Mouse (Mus musculus): ENCODE data around the gene Amfr. TPM values are rescaled to one million over a fixed set of nuclear protein-coding genes. Genes with fewer than 3 reads are reported as not detected.

The Amfr gene
- total and polyA plus RNA-seq, 3 experiments, result 80.1 to 292 (median 90.0) TPM

DNA sequence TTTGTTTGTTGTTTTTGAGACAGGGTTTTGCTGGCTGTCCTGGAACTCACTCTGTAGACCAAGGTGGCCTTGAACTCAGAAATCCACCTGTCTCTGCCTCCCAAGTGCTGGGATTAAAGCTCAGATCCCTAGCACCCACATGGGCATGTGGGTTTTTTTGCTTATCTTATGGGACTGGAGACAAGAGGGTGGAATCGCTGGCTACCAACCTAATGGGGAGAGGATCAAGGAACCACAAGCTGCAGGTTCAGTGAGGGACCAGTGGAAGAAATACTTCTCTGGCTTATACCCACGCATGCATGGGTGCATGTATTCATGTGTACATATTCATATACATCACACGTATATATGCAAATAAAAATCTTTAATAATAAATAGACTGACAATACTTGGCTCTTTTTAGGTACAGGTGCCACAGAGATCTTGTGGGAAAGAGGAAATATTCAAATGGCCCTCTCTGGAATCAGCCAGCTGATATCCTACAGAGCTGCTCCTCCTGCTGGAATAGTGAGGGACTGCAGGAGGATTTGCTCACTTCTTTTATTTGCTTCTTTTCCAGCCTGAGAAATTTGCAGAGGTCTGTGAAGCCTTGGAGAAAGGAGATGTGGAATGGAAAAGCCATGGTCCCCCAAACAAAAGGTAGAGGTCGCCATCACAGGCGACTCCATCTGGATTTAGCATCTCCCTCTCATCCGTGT, 44.7 kb upstream of the Amfr start (continued):
- TF ChIP-seq CHD1 (IDR thresholded peaks at IDR 0.05; ENCODE audit: low read depth, low read length), result no peak
- TF ChIP-seq MXI1 (IDR thresholded peaks at IDR 0.05; ENCODE audit: low read depth, low read length), result no peak
- no peak for TF ChIP-seq SIN3A (IDR thresholded peaks at IDR 0.05; ENCODE audit: low read length)
- TF ChIP-seq MYB (IDR thresholded peaks at IDR 0.05; ENCODE audit: low read depth, low read length), result no peak

GRCm38 (mm10) chr8:94052696-94053095, 40.1 kb upstream of the Amfr start:
- H3K4me3 ChIP-seq (ENCODE audit: control insufficient read depth in 1 of 2, insufficient read depth in 1 of 2, low read depth in 2 of 2, low read length in 2 of 2), result no peak overlapping the region
- no peak overlapping the region for H3K27ac ChIP-seq (ENCODE audit: control insufficient read depth, low read depth, low read length)
- H3K36me3 ChIP-seq (ENCODE audit: control insufficient read depth in 1 of 2, insufficient read depth in 2 of 2, low read length in 2 of 2), result peaks cover 0 to 9% of the 10 kb centered on the region in 2 experiments; a peak in 2 of 4 replicates
- DNase-seq (ENCODE audit: low read depth, low spot score), result no peak
- H3K9me3 ChIP-seq (replicated peaks; ENCODE audit: insufficient read depth, low read length), result no peaks in the 10 kb centered on the region
- H3K79me2 ChIP-seq (ENCODE audit: control insufficient read depth, insufficient read depth, low read length, poor library complexity), result no peaks in the 10 kb centered on the region; the same call in 1 of the 2 replicates
- no peak overlapping the region for H3K9ac ChIP-seq (ENCODE audit: control insufficient read depth, low read depth, low read length, poor library complexity, severe bottlenecking)
- no peaks in the 10 kb centered on the region for H3K27me3 ChIP-seq (ENCODE audit: control insufficient read depth in 1 of 2, insufficient read depth in 2 of 2, low read length in 2 of 2)
- H3K4me1 ChIP-seq (ENCODE audit: control insufficient read depth in 1 of 2, insufficient read depth in 2 of 2, low read length in 2 of 2), result no peaks in the 10 kb centered on the region
- no peak for TF ChIP-seq NRF1 (IDR thresholded peaks at IDR 0.05; ENCODE audit: insufficient read depth, low read depth, low read length, poor library complexity, severe bottlenecking)
- TF ChIP-seq TAL1 (IDR thresholded peaks at IDR 0.05; ENCODE audit: low read length), result no peak

DNA sequence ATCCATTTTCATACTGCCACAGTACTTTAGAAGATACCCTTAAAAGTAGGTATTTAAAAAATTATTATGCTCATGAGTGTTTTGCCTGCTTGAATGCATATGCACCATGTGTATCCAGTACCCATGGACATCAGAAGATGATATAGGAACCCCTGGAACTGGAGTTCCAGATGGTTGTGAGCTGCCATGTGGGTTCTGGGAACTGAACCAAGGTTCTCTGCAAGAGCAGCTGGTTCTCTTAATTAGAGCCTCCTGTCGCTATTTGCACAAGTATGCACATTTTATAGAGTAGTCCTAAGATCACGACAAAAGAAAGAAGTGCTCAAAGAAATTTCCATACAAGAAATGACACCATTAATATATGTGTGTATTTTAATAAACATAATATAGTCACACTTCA, 35.2 kb upstream of the Amfr start:
- H3K4me3 ChIP-seq (ENCODE audit: control insufficient read depth in 1 of 2, insufficient read depth in 1 of 2, low read depth in 2 of 2, low read length in 2 of 2), result no peak overlapping the region
- DNase-seq (ENCODE audit: low read depth, low spot score), result no peak
- peaks cover 0 to 2% of the 10 kb centered on the region in 2 experiments; a peak in 1 of 4 replicates for H3K36me3 ChIP-seq (ENCODE audit: control insufficient read depth in 1 of 2, insufficient read depth in 2 of 2, low read length in 2 of 2)
- no peak overlapping the region for H3K9ac ChIP-seq (ENCODE audit: control insufficient read depth, low read depth, low read length, poor library complexity, severe bottlenecking)
- no peaks in the 10 kb centered on the region for H3K4me1 ChIP-seq (ENCODE audit: control insufficient read depth in 1 of 2, insufficient read depth in 2 of 2, low read length in 2 of 2)
- H3K79me2 ChIP-seq (ENCODE audit: control insufficient read depth, insufficient read depth, low read length, poor library complexity), result no peaks in the 10 kb centered on the region; the same call in 1 of the 2 replicates
- H3K27me3 ChIP-seq (ENCODE audit: control insufficient read depth in 1 of 2, insufficient read depth in 2 of 2, low read length in 2 of 2), result no peaks in the 10 kb centered on the region
- H3K27ac ChIP-seq (ENCODE audit: control insufficient read depth, low read depth, low read length), result no peak overlapping the region
- H3K9me3 ChIP-seq (replicated peaks; ENCODE audit: insufficient read depth, low read length), result no peaks in the 10 kb centered on the region
- TF ChIP-seq ZNF384 (IDR thresholded peaks at IDR 0.05; ENCODE audit: low read depth, low read length), result no peak
- no peak for TF ChIP-seq POLR2AphosphoS2 (IDR thresholded peaks at IDR 0.05; ENCODE audit: low read length)
- no peak for TF ChIP-seq MAZ (IDR thresholded peaks at IDR 0.05; ENCODE audit: low read depth, low read length)
- TF ChIP-seq ZKSCAN1 (IDR thresholded peaks at IDR 0.05; ENCODE audit: low read depth, low read length), result no peak
- no peak for TF ChIP-seq NELFE (IDR thresholded peaks at IDR 0.05; ENCODE audit: low read depth, low read length)
- no peak for TF ChIP-seq POLR2A (IDR thresholded peaks at IDR 0.05; ENCODE audit: control insufficient read depth in 1 of 2, insufficient read depth in 1 of 2, low read depth in 1 of 2, low read length in 2 of 2, poor library complexity in 1 of 2)
- TF ChIP-seq E2F4 (IDR thresholded peaks at IDR 0.05; ENCODE audit: borderline replicate concordance, low read depth, low read length), result no peak
- no peak for TF ChIP-seq KAT2A (conservative IDR thresholded peaks at IDR 0.05; ENCODE audit: low read depth, low read length)
- no peak for TF ChIP-seq CHD2 (IDR thresholded peaks at IDR 0.05; ENCODE audit: low read length)
- TF ChIP-seq MEF2A (IDR thresholded peaks at IDR 0.05; ENCODE audit: extremely low read depth, insufficient replicate concordance, low read depth, low read length, poor library complexity, severe bottlenecking), result no peak
- no peak for TF ChIP-seq ETS1 (IDR thresholded peaks at IDR 0.05; ENCODE audit: low read depth, low read length)
- TF ChIP-seq UBTF (IDR thresholded peaks at IDR 0.05; ENCODE audit: borderline replicate concordance, insufficient read depth, low read depth, low read length), result no peak

Measured in MEL (cell line).